Mouse (Mus musculus) ovary, postnatal 36 days (tissue): Measurements from ENCODE around the gene Mef2c.

Experiments
- DNase-seq: peaks from one replicate; pipeline ENCODE4 v3.0.0; 2022; ENCODE audit warnings: low spot score, mixed read lengths

Mef2c gene

GRCm38 (mm10) chr13:83571973-83572447 lies 68.2 kb downstream of the Mef2c start:
- DNase-seq, result peak; percentile 9

GRCm38 (mm10) chr13:83572469-83572868 lies 68.6 kb downstream of the Mef2c start:
- no peak for DNase-seq

- DNase-seq, result peak; percentile 16
Observed at GRCm38 (mm10) chr13:83573327-83573726, 69.5 kb downstream of the Mef2c start.

- no peak for DNase-seq
Observed at GRCm38 (mm10) chr13:83573855-83574583, 70.2 kb downstream of the Mef2c start.

GRCm38 (mm10) chr13:83574866-83575265 lies 71.0 kb downstream of the Mef2c start:
- no peak for DNase-seq

- no peak for DNase-seq
Observed at GRCm38 (mm10) chr13:83579410-83579809, 75.6 kb downstream of the Mef2c start.

GRCm38 (mm10) chr13:83580856-83581255 lies 77.0 kb downstream of the Mef2c start:
- DNase-seq, result no peak

GRCm38 (mm10) chr13:83582564-83582963 lies 78.7 kb downstream of the Mef2c start:
- no peak for DNase-seq

GRCm38 (mm10) chr13:83583881-83584280 lies 80.0 kb downstream of the Mef2c start:
- no peak for DNase-seq

- no peak for DNase-seq
Observed at GRCm38 (mm10) chr13:83585359-83585758, 81.5 kb downstream of the Mef2c start.

- no peak for DNase-seq
Observed at GRCm38 (mm10) chr13:83588186-83588585, 84.4 kb downstream of the Mef2c start.

- no peak for DNase-seq
Observed at GRCm38 (mm10) chr13:83590886-83591285, 87.1 kb downstream of the Mef2c start.

GRCm38 (mm10) chr13:83595429-83595828 lies 91.6 kb downstream of the Mef2c start:
- DNase-seq, result no peak

GRCm38 (mm10) chr13:83596989-83597738 lies 93.3 kb downstream of the Mef2c start:
- no peak for DNase-seq

GRCm38 (mm10) chr13:83597739-83598210 lies 93.9 kb downstream of the Mef2c start:
- DNase-seq, result no peak

- no peak for DNase-seq
Observed at GRCm38 (mm10) chr13:83600301-83600700, 96.5 kb downstream of the Mef2c start.

GRCm38 (mm10) chr13:83601741-83602140 lies 97.9 kb downstream of the Mef2c start:
- no peak for DNase-seq

- no peak for DNase-seq
Observed at GRCm38 (mm10) chr13:83603373-83604265, 99.8 kb downstream of the Mef2c start.

GRCm38 (mm10) chr13:83604320-83604719 lies 100.5 kb downstream of the Mef2c start:
- DNase-seq, result peak; percentile 25

GRCm38 (mm10) chr13:83604785-83605184 lies 101.0 kb downstream of the Mef2c start:
- no peak for DNase-seq

- no peak for DNase-seq
Observed at GRCm38 (mm10) chr13:83607883-83608581, 104.2 kb downstream of the Mef2c start.
